Mouse (Mus musculus) liver, postnatal 0 days (tissue): ENCODE results near the gene Nrp2.

Experiments used
- CTCF ChIP-seq: sonication (generic); IDR thresholded peaks from 2 replicates; pipeline ENCODE4 v1.5.1; 2016; ENCODE audit warnings: antibody characterized with exemption, low read depth
- EP300 ChIP-seq: IDR thresholded peaks from 2 replicates; pipeline ENCODE4 v1.6.1; 2016; ENCODE audit warnings: antibody characterized with exemption, low read depth, mild to moderate bottlenecking

- TF ChIP-seq EP300 (no peak), CTCF (no peak)
Measured at GRCm38 (mm10) chr1:62760086-62760485, 57.0 kb downstream of the Nrp2 start.
